Mouse (Mus musculus) kidney, adult 2 months (tissue): ENCODE measurements around the gene Pid1. TPM values are rescaled to one million over a fixed set of nuclear protein-coding genes. Genes with fewer than 3 reads are reported as not detected.
A peak's percentile ranks its signal among the peaks of the same experiment; 100 is the strongest.

Experiments
- DNase-seq: peaks from one replicate; pipeline ENCODE4 v3.0.0; 2021
- H3K27ac ChIP-seq: fragments of 200-500 bp; 2 replicates; pipeline ENCODE4 v1.5.1; 2012; ENCODE audit warnings: low read depth, low read length, control low read depth, inconsistent platforms; ENCODE audit not compliant: insufficient read depth
- H3K27me3 ChIP-seq: fragments of 200-500 bp; replicated peaks from 2 replicates; pipeline ENCODE4 v1.6.1; 2012; ENCODE audit warnings: mild to moderate bottlenecking, moderate library complexity, low read length, inconsistent platforms; ENCODE audit not compliant: control insufficient read depth, insufficient read depth
- H3K36me3 ChIP-seq: fragments of 200-500 bp; 2 replicates; pipeline ENCODE4 v1.6.1; 2012; ENCODE audit warnings: mild to moderate bottlenecking, moderate library complexity, low read length, inconsistent platforms; ENCODE audit not compliant: control insufficient read depth, insufficient read depth
- H3K4me1 ChIP-seq: fragments of 200-500 bp; 2 replicates; pipeline ENCODE4 v1.6.1; 2011; ENCODE audit warnings: low read length; ENCODE audit not compliant: control insufficient read depth, insufficient read depth
- H3K4me3 ChIP-seq: fragments of 200-500 bp; 2 replicates; pipeline ENCODE4 v1.5.1; 2011; ENCODE audit warnings: mild to moderate bottlenecking, low read depth, low read length, control low read depth; ENCODE audit not compliant: insufficient read depth
- CTCF ChIP-seq: fragments of 200-500 bp; conservative IDR thresholded peaks from 2 replicates; pipeline ENCODE4 v1.5.1; 2011; ENCODE audit warnings: low read depth, mild to moderate bottlenecking, control low read depth, low read length, moderate library complexity, mixed read lengths; ENCODE audit not compliant: insufficient read depth, insufficient read length
- POLR2A ChIP-seq: fragments of 200-500 bp; IDR thresholded peaks from one replicate; pipeline ENCODE4 v1.6.1; 2011; ENCODE audit warnings: low read depth, low read length, control low read depth
- WGBS: fragments of 180-500 bp; shearing (Covaris S2); methylation state at CpG from one replicate; pipeline ENCODE4 v1.1.7; 2018; 5-methylcytosine and 5-hydroxymethylcytosine counted together
- polyA plus RNA-seq: library from polyadenylated mRNA; depleted of rRNA; stranded (reverse); fragments of >200 nt; gene quantifications from 2 replicates; pipeline ENCODE4 v1.2.3, GENCODE M21; 2012

The Pid1 gene
- polyA plus RNA-seq, 1 experiment, result 8.5 TPM

- WGBS, result 27% methylated on average over 3 of the region's 3 CpGs
- no peak for DNase-seq
- no peak overlapping the region for H3K4me3 ChIP-seq
- no peaks in the 10 kb centered on the region for H3K4me1 ChIP-seq
- no peaks in the 10 kb centered on the region for H3K27me3 ChIP-seq
- no peak overlapping the region for H3K27ac ChIP-seq
- H3K36me3 ChIP-seq, result no peaks in the 10 kb centered on the region
- TF ChIP-seq CTCF (no peak), POLR2A (no peak)
These were observed 38.7 kb downstream of the Pid1 start for GRCm38 (mm10) chr1:84325309-84325708.

DNA sequence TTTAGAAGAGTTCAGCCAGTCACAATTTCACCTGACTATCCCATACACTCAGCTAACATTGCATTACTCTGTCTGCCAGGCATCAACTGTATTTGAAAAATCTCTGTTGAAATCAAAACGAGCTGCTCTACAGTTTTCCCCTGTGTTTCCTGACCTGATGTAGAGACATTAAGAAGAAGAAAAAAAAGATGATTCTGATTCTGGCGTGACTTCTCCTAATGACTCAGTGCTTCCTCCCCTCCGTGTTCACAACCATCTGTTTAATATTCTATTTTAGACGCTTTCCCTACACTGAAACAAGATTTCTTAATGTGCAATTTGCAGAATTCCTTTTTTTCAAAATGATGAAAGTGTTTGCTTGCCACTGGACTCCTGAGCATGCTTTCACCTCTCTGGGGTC lies 42.7 kb downstream of the Pid1 start:
- TF ChIP-seq CTCF (no peak), POLR2A (no peak)
- DNase-seq, result no peak
- Histone ChIP-seq H3K4me3 (no peak overlapping the region), H3K27me3 (no peaks in the 10 kb centered on the region), H3K4me1 (no peaks in the 10 kb centered on the region), H3K36me3 (no peaks in the 10 kb centered on the region), H3K27ac (no peak overlapping the region)
- 55% methylated on average over 4 of the region's 4 CpGs for WGBS

- 71% methylated on average over 1 of the region's 1 CpGs for WGBS
- TF ChIP-seq POLR2A, result no peak
- no peak for TF ChIP-seq CTCF
These were observed 45.4 kb downstream of the Pid1 start for GRCm38 (mm10) chr1:84318569-84318968.

DNA sequence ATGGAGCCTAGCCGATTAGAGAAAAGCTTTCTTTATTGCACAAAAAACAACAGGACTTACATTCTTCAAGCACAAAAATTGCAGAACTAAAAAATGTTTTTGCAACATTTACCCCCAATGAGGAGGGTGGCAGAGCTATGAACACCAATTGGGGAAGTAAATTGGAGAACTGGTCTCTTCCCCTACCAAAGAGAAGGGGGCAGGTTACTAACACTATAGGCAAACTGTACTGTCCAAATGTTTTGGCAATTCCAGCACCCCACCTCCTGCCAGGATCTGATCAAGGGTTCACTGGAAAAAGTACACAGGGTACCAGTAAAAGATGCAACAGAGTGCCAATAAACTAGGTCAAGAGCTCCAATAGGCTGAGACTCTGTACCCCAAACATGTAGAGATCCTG lies 46.2 kb downstream of the Pid1 start:
- peak; percentile 43 for DNase-seq
- no peaks in the 10 kb centered on the region for H3K27me3 ChIP-seq
- H3K4me1 ChIP-seq, result no peaks in the 10 kb centered on the region
- no peak overlapping the region for H3K27ac ChIP-seq
- H3K36me3 ChIP-seq, result no peaks in the 10 kb centered on the region
- H3K4me3 ChIP-seq, result no peak overlapping the region
- TF ChIP-seq POLR2A, result no peak
- TF ChIP-seq CTCF, result no peak
- WGBS, result 86% methylated on average over 1 of the region's 1 CpGs

More at GRCm38 (mm10) chr1:84318569-84318968, 45.4 kb downstream of the Pid1 start:
- DNase-seq, result no peak
- no peaks in the 10 kb centered on the region for H3K4me1 ChIP-seq
- H3K27me3 ChIP-seq, result no peaks in the 10 kb centered on the region
- no peaks in the 10 kb centered on the region for H3K36me3 ChIP-seq
- no peak overlapping the region for H3K27ac ChIP-seq
- no peak overlapping the region for H3K4me3 ChIP-seq

DNA sequence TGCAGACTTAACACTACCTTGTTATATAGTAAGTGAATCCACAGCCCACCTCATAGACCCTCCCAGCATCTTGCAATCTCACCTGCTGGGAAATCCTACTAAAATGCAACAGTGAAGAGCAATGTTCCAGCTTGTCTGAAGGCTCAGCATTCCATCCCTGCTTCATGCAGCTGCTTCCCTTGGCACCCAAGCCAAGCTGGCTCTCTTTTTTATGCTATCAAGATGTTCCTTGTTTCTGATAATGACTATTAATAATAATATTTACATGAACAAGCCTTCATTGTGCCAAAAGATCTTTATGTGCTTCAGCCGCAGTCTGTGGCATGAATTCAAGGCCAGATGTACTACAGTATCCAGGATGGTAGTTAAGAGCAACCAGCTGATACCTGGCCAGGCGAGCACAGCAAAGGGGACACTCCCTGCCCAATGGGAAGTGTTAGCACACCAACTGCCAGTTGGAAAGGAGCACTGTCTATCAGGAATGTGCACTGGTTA lies 54.0 kb downstream of the Pid1 start:
- Histone ChIP-seq H3K27me3 (no peaks in the 10 kb centered on the region), H3K27ac (no peak overlapping the region), H3K4me3 (no peak overlapping the region), H3K4me1 (no peaks in the 10 kb centered on the region), H3K36me3 (no peaks in the 10 kb centered on the region)
- WGBS, result 78% methylated on average over 2 of the region's 2 CpGs
- DNase-seq, result no peak
- TF ChIP-seq CTCF (no peak), POLR2A (no peak)

GRCm38 (mm10) chr1:84305713-84306421 lies 58.1 kb downstream of the Pid1 start:
- TF ChIP-seq POLR2A, result no peak
- TF ChIP-seq CTCF, result no peak

DNA sequence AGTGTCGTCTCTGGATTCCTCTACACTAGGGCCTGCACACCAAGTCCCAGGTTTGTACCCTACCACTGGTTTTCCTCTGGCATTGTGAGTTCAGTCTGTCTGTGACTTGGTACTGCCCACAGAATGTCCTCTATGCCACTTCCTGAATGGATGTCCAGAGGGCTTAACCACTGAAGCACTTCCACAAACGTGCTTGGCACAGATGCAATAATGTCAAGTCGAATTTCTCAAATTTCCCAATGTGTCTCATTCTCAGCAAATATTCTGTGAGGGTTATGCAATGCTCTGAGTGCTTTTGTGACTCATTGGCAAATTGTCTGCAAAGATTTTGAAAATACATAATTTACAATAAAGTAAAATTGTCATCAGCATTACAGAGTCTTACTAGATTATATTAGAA lies 61.2 kb downstream of the Pid1 start:
- Histone ChIP-seq H3K4me1 (no peaks in the 10 kb centered on the region), H3K27me3 (no peaks in the 10 kb centered on the region), H3K27ac (no peak overlapping the region), H3K36me3 (no peaks in the 10 kb centered on the region), H3K4me3 (no peak overlapping the region)
- DNase-seq, result peak; percentile 34
- TF ChIP-seq CTCF (no peak), POLR2A (no peak)
- WGBS, result 42% methylated on average over 3 of the region's 3 CpGs

More at GRCm38 (mm10) chr1:84305713-84306421, 58.1 kb downstream of the Pid1 start:
- no peaks in the 10 kb centered on the region for H3K27me3 ChIP-seq
- no peaks in the 10 kb centered on the region for H3K36me3 ChIP-seq
- no peak for DNase-seq
- H3K27ac ChIP-seq, result no peak overlapping the region
- H3K4me1 ChIP-seq, result no peaks in the 10 kb centered on the region
- 47% methylated on average over 16 of the region's 16 CpGs for WGBS
- no peak overlapping the region for H3K4me3 ChIP-seq
